Mouse (Mus musculus): Measurements from ENCODE around the gene Slc25a40. TPM values are rescaled to one million over a fixed set of nuclear protein-coding genes. Genes with fewer than 3 reads are reported as not detected.

Gene Slc25a40
- 10 to 100 TPM; 21.0 to 24.8 TPM for total RNA-seq (2023)

GRCm38 (mm10) chr5:8422157-8422931 is at the start of gene Slc25a40, which contains the start of gene Dbf4:
Gene Slc25a40 (plus strand): TSS chr5:8422850.
Gene Dbf4 (minus strand): TSS chr5:8422716.

Other genes with a start within 250 kb of the Slc25a40 start
- gene Adam22, start 54.7 kb upstream of the Slc25a40 start, total RNA-seq (2023) = 1 to 10 TPM in 1 of 2 experiments, not detected in 1; 1.0 TPM
- gene Dbf4, start 134 bp upstream of the Slc25a40 start, total RNA-seq (2023) = 10 to 100 TPM; 76.6 to 76.7 TPM
- 10 to 100 TPM; 14.7 to 19.0 TPM for gene Rundc3b, start 200.1 kb downstream of the Slc25a40 start, total RNA-seq (2023)
- 10 to 100 TPM; 15.3 to 25.8 TPM for gene Abcb1a, start 237.2 kb downstream of the Slc25a40 start, total RNA-seq (2023)

All from T-cell, adult 66 days (primary cell).